Mouse (Mus musculus) effector memory CD4-positive, alpha-beta T cell, adult 7 months (primary cell): ENCODE data around the gene Cd40. TPM values are rescaled to one million over a fixed set of nuclear protein-coding genes. Genes with fewer than 3 reads are reported as not detected.

Source experiments
- polyA plus RNA-seq: library from polyadenylated mRNA; unstranded; fragments of 100-300 nt; shearing (Covaris generic); gene quantifications from one replicate; pipeline ENCODE4 v1.2.1, GENCODE M21; 2017

Cd40 gene
- polyA plus RNA-seq, result 0.52 TPM

DNA sequence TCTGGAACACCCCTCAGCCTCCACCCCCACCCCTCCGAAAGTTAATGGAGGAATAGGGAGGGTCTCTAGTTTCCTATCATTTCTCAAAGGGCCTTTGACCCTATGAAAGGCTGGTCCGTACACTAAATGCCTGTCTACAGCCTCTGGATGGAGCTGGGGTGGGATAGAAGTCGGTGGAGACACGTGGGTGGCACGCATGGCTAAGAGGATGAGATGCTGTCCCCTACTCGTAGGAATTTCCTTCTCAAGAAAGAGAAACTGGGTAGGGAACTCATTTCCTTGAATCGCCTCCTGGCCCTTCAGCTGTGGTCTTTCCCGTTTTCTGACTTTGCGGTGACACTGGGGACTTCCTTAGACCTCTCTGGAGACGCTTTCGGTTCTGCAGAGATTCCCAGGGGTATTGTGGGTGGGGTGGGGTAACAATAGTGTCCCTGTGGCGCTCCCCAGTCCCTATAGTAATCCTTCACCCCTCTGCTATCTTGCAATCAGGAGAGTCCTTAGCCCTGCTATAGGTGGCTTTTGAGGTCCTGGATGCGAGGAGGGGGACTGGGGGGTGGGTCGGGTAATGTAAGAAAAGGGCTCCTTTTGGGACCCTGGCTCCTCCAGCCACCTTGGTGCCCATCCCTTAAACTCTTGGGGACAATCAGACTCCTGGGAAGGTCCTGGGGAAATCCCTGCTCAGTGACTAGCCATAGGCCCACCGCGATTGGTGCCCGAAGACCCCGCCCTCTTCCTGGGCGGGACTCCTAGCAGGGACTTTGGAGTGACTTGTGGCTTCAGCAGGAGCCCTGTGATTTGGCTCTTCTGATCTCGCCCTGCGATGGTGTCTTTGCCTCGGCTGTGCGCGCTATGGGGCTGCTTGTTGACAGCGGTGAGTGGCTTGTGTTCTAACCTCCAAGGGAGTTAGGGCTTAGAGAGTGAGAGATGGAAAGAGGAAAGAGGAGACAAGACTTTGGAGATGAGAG is at the start of gene Cd40:
Gene Cd40 (plus strand): TSS at position 740 of the 965 bp plus-strand sequence.

DNA sequence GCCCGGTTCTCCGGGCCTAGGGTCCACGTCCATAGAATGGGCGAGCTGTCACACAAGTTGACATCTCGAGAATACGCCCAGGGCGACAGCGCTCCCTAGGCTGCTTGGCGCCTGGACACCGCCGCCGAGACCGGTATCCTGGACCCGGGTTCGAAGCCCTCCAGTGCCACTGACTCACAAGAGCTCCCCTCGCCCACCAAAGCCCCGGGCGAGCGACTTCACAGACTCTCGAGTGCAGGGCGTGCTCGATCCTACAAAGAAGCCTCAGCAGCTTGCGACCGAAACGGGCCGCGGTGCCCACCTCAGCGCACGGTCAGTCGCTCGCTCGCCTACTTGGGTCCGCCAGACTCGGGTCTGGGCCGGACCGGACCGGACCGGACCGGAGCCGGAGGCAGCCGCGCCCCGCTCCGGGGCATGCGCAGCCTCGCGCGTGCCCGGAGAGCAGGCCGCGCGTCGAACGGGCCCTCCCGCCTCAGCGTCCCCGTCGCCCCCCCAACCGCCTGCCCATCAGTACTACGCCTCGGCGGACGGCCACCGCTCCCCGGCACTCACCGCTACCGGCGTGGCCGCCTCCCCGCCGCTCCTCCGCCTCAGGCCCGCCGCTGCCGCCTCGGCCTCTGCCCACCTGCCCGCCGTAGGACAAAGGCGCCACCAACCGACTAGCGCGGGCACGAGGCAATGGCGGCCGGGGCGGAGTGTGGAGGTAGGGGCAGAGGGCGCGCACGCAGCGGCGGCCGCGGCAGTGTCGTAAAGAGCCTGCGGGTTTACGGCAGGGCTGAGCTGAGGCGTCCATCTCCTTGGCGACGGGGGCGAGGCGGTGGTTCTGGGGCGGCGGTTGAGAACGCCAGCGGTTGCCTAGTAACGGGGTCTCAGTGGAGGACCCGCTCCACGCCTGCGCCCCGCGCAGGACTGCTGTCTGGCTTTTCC is 21.0 kb upstream of the Cd40 start, which contains the start of gene Ncoa5:
Gene Ncoa5 (minus strand): TSS at position 737 of the 927 bp plus-strand sequence.

DNA sequence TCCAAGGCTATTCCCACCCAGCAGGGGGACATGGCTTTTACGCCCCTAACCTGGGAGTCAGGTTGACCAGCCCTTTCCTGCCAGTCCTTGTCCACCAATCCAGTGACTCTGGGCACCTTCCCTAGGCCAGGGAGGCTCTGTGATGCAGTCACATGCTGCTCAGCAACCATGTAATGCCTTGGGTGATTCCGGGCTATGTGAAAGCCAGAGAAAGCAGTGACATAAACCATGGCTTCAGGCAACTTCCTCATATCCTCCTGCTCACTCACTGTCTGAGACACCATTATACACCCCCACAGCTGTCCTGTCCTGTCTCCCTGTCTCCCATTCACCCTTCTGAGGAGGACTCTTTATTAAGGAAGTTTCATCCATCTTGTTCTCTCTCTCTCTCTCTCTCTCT is 35.2 kb downstream of the Cd40 start, which contains the start of gene 1700025C18Rik:
Gene 1700025C18Rik (minus strand): TSS at position 101 of the 400 bp plus-strand sequence.

Other genes with a start within 250 kb of the Cd40 start
- gene Zswim1, start 232.9 kb upstream of the Cd40 start, polyA plus RNA-seq, result 15.3 TPM
- gene Spata25, start 227.1 kb upstream of the Cd40 start, polyA plus RNA-seq, result not detected
- 161 TPM for gene Ctsa, start 222.8 kb upstream of the Cd40 start, polyA plus RNA-seq
- 1.0 TPM for gene Neurl2, start 222.2 kb upstream of the Cd40 start, polyA plus RNA-seq
- gene Pltp, start 197.9 kb upstream of the Cd40 start, polyA plus RNA-seq, result 5.1 TPM
- gene Pcif1, start 176.3 kb upstream of the Cd40 start, polyA plus RNA-seq, result 150 TPM
- gene Zfp335, start 143.9 kb upstream of the Cd40 start, polyA plus RNA-seq, result 40.3 TPM
- gene Mmp9, start 114.8 kb upstream of the Cd40 start, polyA plus RNA-seq, result 3.8 TPM
- 0.44 TPM for gene Slc12a5, start 94.8 kb upstream of the Cd40 start, polyA plus RNA-seq
- gene Ncoa5, start 20.8 kb upstream of the Cd40 start, polyA plus RNA-seq, result 33.1 TPM
- not detected for gene 1700025C18Rik, start 35.1 kb downstream of the Cd40 start, polyA plus RNA-seq
- 0.10 TPM for gene Cdh22, start 179.2 kb downstream of the Cd40 start, polyA plus RNA-seq
- gene Slc35c2, start 232.2 kb downstream of the Cd40 start, polyA plus RNA-seq, result 44.5 TPM